ENCODE assay signal across 23 mouse cellular contexts in genomic region chr11:20788070-20788469, GRCm38 (mm10). TPM values are rescaled to one million over a fixed set of nuclear protein-coding genes. Genes with fewer than 3 reads are reported as not detected.
DNase-seq lines count a peak whose midpoint lies in the region; ATAC-seq and TF ChIP-seq lines count a peak whose summit lies in the region.
"Had no signal": no experiment of that assay in that cellular context is flagged by ENCODE, and none has a peak within 500 bp of the region (broad histone marks: within the 10 kb centered on the region; RNA-seq: fewer than 3 reads in every experiment).

No protein-coding gene starts in this region.

- no peak overlapping the region for H3K9ac ChIP-seq in liver, adult 2 months (ENCODE audit: low read depth, low read length)
- H3K9ac ChIP-seq in intestine, embryonic 16.5 days (ENCODE audit: low read depth, low read length), result 0 out of 2 replicates have a peak overlapping the region, but pooled peaks have one; percentile 1
- H3K9ac ChIP-seq: embryonic facial prominence, embryonic 12.5 days; embryonic facial prominence, embryonic 15.5 days; forebrain, postnatal 0 days; heart, embryonic 13.5 days; hindbrain, embryonic 14.5 days had no signal

- no peaks in the 10 kb centered on the region for H3K79me2 ChIP-seq in liver, adult 2 months (ENCODE audit: control insufficient read depth, insufficient read depth, low read length)

- H3K4me1 ChIP-seq in liver, adult 2 months (ENCODE audit: control insufficient read depth, insufficient read depth, low read length), result no peaks in the 10 kb centered on the region
- peaks cover 10% of the 10 kb centered on the region; the same call in 1 of the 2 replicates for H3K4me1 ChIP-seq in intestine, embryonic 16.5 days (ENCODE audit: control insufficient read depth, insufficient read depth, low read length)
- peaks cover 7% of the 10 kb centered on the region; the same call in 1 of the 2 replicates for H3K4me1 ChIP-seq in limb, embryonic 10.5 days
- H3K4me1 ChIP-seq: embryonic facial prominence, embryonic 12.5 days; embryonic facial prominence, embryonic 15.5 days; heart, embryonic 13.5 days had no signal

- WGBS in liver, adult 2 months, result 64% methylated on average over 3 of the region's 3 CpGs
- WGBS in intestine, embryonic 16.5 days, result 63% methylated on average over 3 of the region's 3 CpGs
- WGBS in limb, embryonic 10.5 days, result 72% methylated on average over 3 of the region's 3 CpGs

- H3K27ac ChIP-seq in liver, adult 2 months (replicated peaks; ENCODE audit: insufficient read depth, low read depth, low read length), result no peak overlapping the region
- H3K27ac ChIP-seq in intestine, embryonic 16.5 days (ENCODE audit: low read length), result peak overlapping the region; percentile 48; the same call in 1 of the 2 replicates
- no peak overlapping the region for H3K27ac ChIP-seq in limb, embryonic 10.5 days
- H3K27ac ChIP-seq: embryonic facial prominence, embryonic 12.5 days; embryonic facial prominence, embryonic 15.5 days; gastrocnemius, adult 2 months; heart, embryonic 13.5 days; hindbrain, embryonic 14.5 days had no signal

- no peaks in the 10 kb centered on the region for H3K27me3 ChIP-seq in liver, adult 2 months (ENCODE audit: control insufficient read depth, insufficient read depth, low read length)
- no peaks in the 10 kb centered on the region for H3K27me3 ChIP-seq in intestine, embryonic 16.5 days (replicated peaks; ENCODE audit: control insufficient read depth, insufficient read depth, low read length)
- H3K27me3 ChIP-seq in limb, embryonic 10.5 days (ENCODE audit: low read depth, poor library complexity, severe bottlenecking), result no peaks in the 10 kb centered on the region
- H3K27me3 ChIP-seq: embryonic facial prominence, embryonic 12.5 days; embryonic facial prominence, embryonic 15.5 days; heart, embryonic 13.5 days had no signal

- intact Hi-C loops in left cerebral cortex, postnatal 4 days (cut with DNase I), result no loop called here

- H3K36me3 ChIP-seq in liver, adult 2 months (ENCODE audit: control insufficient read depth, insufficient read depth, low read length), result no peaks in the 10 kb centered on the region
- H3K36me3 ChIP-seq in intestine, embryonic 16.5 days (ENCODE audit: control insufficient read depth, insufficient read depth, low read length), result no peaks in the 10 kb centered on the region
- H3K36me3 ChIP-seq in limb, embryonic 10.5 days, result no peaks in the 10 kb centered on the region
- H3K36me3 ChIP-seq: embryonic facial prominence, embryonic 12.5 days; embryonic facial prominence, embryonic 15.5 days; heart, embryonic 13.5 days had no signal

- H3K4me2 ChIP-seq in intestine, embryonic 16.5 days (ENCODE audit: low read depth, low read length), result peak overlapping the region; percentile 1; the same call in 1 of the 2 replicates
- H3K4me2 ChIP-seq: embryonic facial prominence, embryonic 12.5 days; embryonic facial prominence, embryonic 15.5 days; heart, embryonic 13.5 days; hindbrain, embryonic 14.5 days had no signal

- H3K9me3 ChIP-seq in intestine, embryonic 16.5 days (ENCODE audit: control insufficient read depth, low read length), result peaks cover 10% of the 10 kb centered on the region
- no peaks in the 10 kb centered on the region for H3K9me3 ChIP-seq in limb, embryonic 10.5 days (replicated peaks)
- H3K9me3 ChIP-seq: embryonic facial prominence, embryonic 12.5 days; embryonic facial prominence, embryonic 15.5 days had no signal

- no peak for TF ChIP-seq CTCF in liver, adult 2 months (IDR thresholded peaks at IDR 0.05; ENCODE audit: low read depth, low read length)

- peak; percentile 33 for DNase-seq in liver, adult 2 months (ENCODE audit: extremely low read depth, low read depth, low spot score)
- no peak for DNase-seq in liver
- DNase-seq in limb, embryonic 10.5 days (ENCODE audit: low spot score), result peak; percentile 2
- no peak for DNase-seq in left cerebral cortex, postnatal 4 days
- no peak for DNase-seq in neural tube, embryonic 10.5 days (ENCODE audit: extremely low spot score, low spot score)
- DNase-seq: adrenal gland, adult 2 months; adrenal gland, postnatal 14 days; cerebellum, adult 11 months; cerebellum, adult 2 months; cerebellum, adult 9-11 months; cerebellum, postnatal 25 days; forebrain, postnatal 0 days; gastrocnemius, adult 2 months; gastrocnemius, postnatal 14 days; heart, postnatal 14 days; heart, postnatal 4 days had no signal

- ATAC-seq in intestine, embryonic 16.5 days, result peak; percentile 54
- ATAC-seq: CD4-positive, CD25-positive, alpha-beta regulatory T cell, adult 4 months; forebrain, embryonic 14.5 days; forebrain, postnatal 0 days had no signal

- H3K4me3 ChIP-seq in liver, adult 2 months (ENCODE audit: insufficient read depth, low read depth, low read length), result no peak overlapping the region
- peak overlapping the region; percentile 1; the same call in 1 of the 2 replicates for H3K4me3 ChIP-seq in intestine, embryonic 16.5 days (ENCODE audit: low read length)
- H3K4me3 ChIP-seq in limb, embryonic 10.5 days, result no peak overlapping the region
- H3K4me3 ChIP-seq: embryonic facial prominence, embryonic 12.5 days; embryonic facial prominence, embryonic 15.5 days; gastrocnemius, adult 2 months; heart, embryonic 13.5 days had no signal

- no peak for TF ChIP-seq POLR2A in liver, adult 2 months (IDR thresholded peaks at IDR 0.05; ENCODE audit: extremely low read depth, insufficient read depth, low read length)

RNA-seq across cellular contexts. Expression of gene Lgalsl, which starts 42.8 kb away (rescaled TPM):
- total RNA-seq in liver, adult 2 months (2014; rRNA removed), result 4.9 and 6.6 TPM in 2 replicates
- 4.5 and 6.6 TPM in 2 replicates for polyA plus RNA-seq in liver, adult 2 months (2012; rRNA removed)
- 24.0 and 24.3 TPM in 2 replicates for polyA plus RNA-seq in intestine, embryonic 16.5 days (2015; fragmentation: Nextera tagmentation; extraction: Ambion mirVana)
- 29.8 and 31.3 TPM in 2 replicates for polyA plus RNA-seq in limb, embryonic 10.5 days (2016; fragmentation: Nextera tagmentation; extraction: Ambion mirVana)
- 10 to 100 TPM; 86.3 to 90.8 TPM for total RNA-seq in left cerebral cortex, postnatal 4 days (2021)

RNA-seq across cellular contexts. Expression of gene Aftph, which starts 46.7 kb away (rescaled TPM):
- total RNA-seq in liver, adult 2 months (2014; rRNA removed), result 30.3 and 33.5 TPM in 2 replicates
- polyA plus RNA-seq in liver, adult 2 months (2012; rRNA removed), result 16.9 and 24.6 TPM in 2 replicates
- 21.2 and 22.6 TPM in 2 replicates for polyA plus RNA-seq in intestine, embryonic 16.5 days (2015; fragmentation: Nextera tagmentation; extraction: Ambion mirVana)
- polyA plus RNA-seq in limb, embryonic 10.5 days (2016; fragmentation: Nextera tagmentation; extraction: Ambion mirVana), result 14.9 and 15.8 TPM in 2 replicates
- 10 to 100 TPM; 55.0 to 55.1 TPM for total RNA-seq in left cerebral cortex, postnatal 4 days (2021)

Comparison
In these comparisons a context has a peak if more than half of its experiments do, and no peak if none do; other contexts are left out.
1. DNase-seq: peak in liver, adult 2 months (single experiment) and limb, embryonic 10.5 days (single experiment); none in liver (single experiment), left cerebral cortex, postnatal 4 days (single experiment) and neural tube, embryonic 10.5 days (single experiment).